In genomic region chr1:95664321-95664825, GRCm38 (mm10) we compare ENCODE assay signal across 1 mouse cellular context.
TF ChIP-seq lines count a peak whose summit lies in the region.

No protein-coding gene starts in this region.

TF ChIP-seq in CH12.LX, 34 proteins besides CTCF, POLR2A, EP300 and RAD21 (continued from another document):
- TF ChIP-seq SIN3A (IDR thresholded peaks at IDR 0.05; ENCODE audit: low read length) (peak; percentile 14; the same call in 1 of the 2 replicates), IRF4 (IDR thresholded peaks at IDR 0.05; ENCODE audit: low read depth, low read length) (peak; percentile 70; the same call in 1 of the 2 replicates), UBTF (IDR thresholded peaks at IDR 0.05; ENCODE audit: low read depth, low read length) (no peak), ELF1 (IDR thresholded peaks at IDR 0.05; ENCODE audit: low read depth, low read length) (no peak)
